Mouse (Mus musculus) spleen, adult 2 months (tissue): ENCODE measurements at regions not wholly inside any gene's neighbourhood (a gene's known extent, or its start where the extent isn't known, plus 50 kb on each side); places are given as distances from the start of the nearest gene placed in this dataset.

Experiments
- DNase-seq, 2 experiments: peaks; one replicate each; pipeline versions ENCODE4 v3.0.0 to v3.0.0-alpha.2; 2012 to 2021; ENCODE audit warnings: low spot score in 2 of 2, low read depth in 1 of 2
- H3K27ac ChIP-seq: fragments of 200-500 bp; 2 replicates; pipeline ENCODE4 v1.5.1; 2012; ENCODE audit warnings: low read length, inconsistent platforms; ENCODE audit not compliant: insufficient read depth
- H3K27me3 ChIP-seq: fragments of 200-500 bp; 2 replicates; pipeline ENCODE4 v1.6.1; 2012; ENCODE audit warnings: mild to moderate bottlenecking, moderate library complexity, low read length, inconsistent platforms; ENCODE audit not compliant: control insufficient read depth, insufficient read depth
- H3K36me3 ChIP-seq: fragments of 200-500 bp; 2 replicates; pipeline ENCODE4 v1.6.1; 2012; ENCODE audit warnings: mild to moderate bottlenecking, low read length, inconsistent platforms; ENCODE audit not compliant: control insufficient read depth, insufficient read depth
- H3K4me1 ChIP-seq: fragments of 200-500 bp; 2 replicates; pipeline ENCODE4 v1.6.1; 2011; ENCODE audit warnings: inconsistent platforms; ENCODE audit not compliant: control insufficient read depth, insufficient read depth, insufficient read length
- H3K4me3 ChIP-seq: fragments of 200-500 bp; 2 replicates; pipeline ENCODE4 v1.5.1; 2011; ENCODE audit warnings: mild to moderate bottlenecking, inconsistent platforms; ENCODE audit not compliant: insufficient read depth, insufficient read length; ENCODE audit errors: extremely low read depth
- CTCF ChIP-seq: fragments of 200-500 bp; IDR thresholded peaks from 2 replicates; pipeline ENCODE4 v1.5.1; 2011; ENCODE audit warnings: mild to moderate bottlenecking, inconsistent platforms; ENCODE audit not compliant: insufficient read depth, insufficient read length, insufficient replicate concordance; ENCODE audit errors: extremely low read depth
- POLR2A ChIP-seq: fragments of 200-500 bp; IDR thresholded peaks from 2 replicates; pipeline ENCODE4 v1.6.1; 2011; ENCODE audit warnings: low read depth, low read length, inconsistent platforms
- WGBS: fragments of 180-500 bp; shearing (Covaris S2); methylation state at CpG from one replicate; pipeline ENCODE4 v1.1.7; 2018; 5-methylcytosine and 5-hydroxymethylcytosine counted together

DNA sequence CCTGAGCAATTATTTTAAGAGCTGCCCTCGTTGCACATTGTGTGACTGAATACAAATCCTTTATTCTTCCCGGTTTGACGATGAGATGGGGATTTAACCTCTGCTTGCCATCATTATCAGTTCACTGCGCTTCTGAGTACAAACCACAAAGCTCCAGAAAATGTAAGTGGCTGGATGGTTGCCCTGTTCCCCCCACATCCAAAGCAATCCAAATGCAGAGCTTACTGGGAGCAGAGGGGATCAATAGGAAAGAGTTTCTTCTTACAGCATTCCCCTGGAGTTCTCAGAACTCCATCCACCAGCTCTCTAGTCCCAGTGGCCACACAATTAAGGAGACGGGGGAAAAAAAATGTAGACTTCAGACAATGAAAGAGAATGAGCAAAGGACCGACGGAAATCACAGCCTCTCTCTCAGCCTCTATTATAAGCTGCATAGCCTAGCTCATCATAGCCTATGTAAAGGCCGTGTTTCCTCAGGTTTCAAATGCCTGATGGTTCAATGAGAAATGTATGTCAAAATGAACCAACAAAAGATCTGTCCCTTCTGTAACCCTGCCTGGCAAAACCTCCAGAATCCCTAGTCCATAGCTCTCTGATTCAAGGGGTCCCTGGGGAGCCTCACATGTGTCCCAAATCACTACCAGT lies 191.4 kb downstream of the Lmo4 start:
- WGBS, result 71% methylated on average over 8 of the region's 8 CpGs
- TF ChIP-seq POLR2A, result no peak
- no peak for TF ChIP-seq CTCF
- H3K4me3 ChIP-seq, result no peak overlapping the region
- no peaks in the 10 kb centered on the region for H3K36me3 ChIP-seq
- peaks cover 4% of the 10 kb centered on the region; the same call in 1 of the 2 replicates for H3K4me1 ChIP-seq
- DNase-seq, result no peak
- H3K27ac ChIP-seq, result no peak overlapping the region
- H3K27me3 ChIP-seq, result no peaks in the 10 kb centered on the region

DNA sequence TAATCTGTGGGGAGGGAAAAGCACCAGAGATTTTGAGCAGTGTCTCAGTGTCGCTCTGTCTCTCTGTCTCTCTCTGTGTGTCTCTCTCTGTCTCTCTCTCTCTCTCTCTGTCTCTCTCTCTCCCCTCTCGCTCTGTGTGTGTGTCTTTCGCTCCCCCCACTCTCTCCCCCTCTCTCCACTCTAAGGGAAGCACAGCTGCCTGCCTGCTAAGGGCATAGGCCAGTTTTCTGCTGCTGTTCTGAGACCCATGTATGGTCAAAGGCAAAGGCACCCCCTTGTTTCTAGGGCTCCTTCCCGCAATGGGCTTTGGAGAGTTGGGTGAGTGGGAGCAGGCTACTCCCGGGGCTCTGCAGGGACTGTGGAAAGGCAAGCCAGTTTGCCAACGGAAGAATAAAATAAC lies 192.2 kb downstream of the Lmo4 start:
- Histone ChIP-seq H3K27me3 (no peaks in the 10 kb centered on the region), H3K4me1 (peaks cover 4% of the 10 kb centered on the region; the same call in 1 of the 2 replicates), H3K27ac (no peak overlapping the region), H3K36me3 (no peaks in the 10 kb centered on the region), H3K4me3 (no peak overlapping the region)
- 46% methylated on average over 6 of the region's 6 CpGs for WGBS
- no peak for DNase-seq
- TF ChIP-seq POLR2A (no peak), CTCF (no peak)

DNA sequence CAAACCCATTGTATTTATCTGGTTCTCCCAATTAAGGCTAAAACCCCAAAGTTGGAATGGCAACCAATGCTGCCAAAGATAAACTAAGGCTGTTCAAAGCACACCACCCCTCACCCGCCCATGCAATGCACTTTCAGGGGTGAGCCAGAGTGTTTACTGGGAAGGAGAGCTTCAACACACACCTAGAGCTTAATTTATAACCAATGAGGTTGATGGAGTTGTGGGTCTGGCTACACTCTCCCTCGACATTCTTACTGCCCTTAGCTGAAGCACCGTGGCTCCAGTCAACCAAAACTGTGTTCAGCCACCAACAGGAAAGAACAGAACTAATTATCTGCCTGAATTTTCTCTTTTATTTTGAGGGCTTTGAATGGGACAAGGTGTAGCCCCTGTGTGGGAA lies 192.8 kb downstream of the Lmo4 start:
- no peaks in the 10 kb centered on the region for H3K36me3 ChIP-seq
- WGBS, result 49% methylated on average over 3 of the region's 3 CpGs
- H3K4me3 ChIP-seq, result no peak overlapping the region
- peaks cover 6% of the 10 kb centered on the region; the same call in 1 of the 2 replicates for H3K4me1 ChIP-seq
- no peak for TF ChIP-seq CTCF
- TF ChIP-seq POLR2A, result no peak
- DNase-seq, result no peak
- H3K27ac ChIP-seq, result no peak overlapping the region
- H3K27me3 ChIP-seq, result no peaks in the 10 kb centered on the region

DNA sequence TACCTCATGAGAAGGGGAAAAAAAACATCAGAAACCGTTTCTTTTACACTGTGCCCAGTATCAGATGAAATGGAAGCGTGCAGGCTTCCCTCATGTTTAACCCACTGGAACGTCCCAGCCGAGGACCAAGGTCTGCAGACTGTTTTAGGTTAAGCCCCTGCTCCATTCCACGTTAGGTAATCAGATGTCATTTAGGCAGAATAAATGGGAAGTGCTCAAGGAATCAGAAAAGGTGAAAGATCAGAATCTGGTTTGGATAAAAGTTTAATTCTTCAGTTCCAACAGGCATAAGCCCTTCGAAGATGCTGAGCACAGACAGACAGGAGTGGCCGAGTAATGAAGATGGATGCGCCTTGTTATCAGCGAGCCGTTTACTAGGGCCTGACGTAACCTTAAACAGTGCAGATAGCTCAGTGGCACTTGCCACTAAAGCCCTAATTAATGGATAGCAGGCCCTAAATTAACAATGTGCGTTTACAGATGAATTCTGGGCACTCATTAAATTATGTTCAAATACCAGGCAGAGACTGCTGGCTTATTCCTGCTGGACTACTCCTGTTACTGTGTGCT lies 193.5 kb downstream of the Lmo4 start:
- no peak overlapping the region for H3K27ac ChIP-seq
- 79% methylated on average over 12 of the region's 12 CpGs for WGBS
- H3K36me3 ChIP-seq, result no peaks in the 10 kb centered on the region
- no peak for TF ChIP-seq CTCF
- no peak overlapping the region for H3K4me3 ChIP-seq
- H3K4me1 ChIP-seq, result peaks cover 6% of the 10 kb centered on the region; the same call in 1 of the 2 replicates
- H3K27me3 ChIP-seq, result no peaks in the 10 kb centered on the region
- no peak for DNase-seq

DNA sequence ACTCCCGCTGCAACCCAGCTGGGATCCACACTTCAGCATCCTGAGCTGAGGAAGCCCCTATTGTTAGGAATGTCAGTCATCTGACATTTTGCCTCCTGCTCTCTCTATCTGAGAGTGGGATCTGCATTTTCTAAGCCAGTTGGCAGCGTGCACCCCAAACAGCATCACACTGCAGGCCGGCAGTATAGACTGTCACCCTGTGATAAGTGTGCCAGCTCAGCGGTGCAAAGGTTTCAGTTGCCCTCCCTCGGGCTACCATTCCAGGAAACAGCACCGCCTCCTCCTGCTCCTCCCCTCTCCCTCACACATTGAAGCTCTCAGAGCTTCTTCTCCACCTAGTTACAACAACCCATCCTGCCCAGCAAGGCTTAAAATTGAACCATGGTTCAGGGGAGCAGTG lies 194.5 kb downstream of the Lmo4 start:
- TF ChIP-seq CTCF, result no peak
- no peak for TF ChIP-seq POLR2A
- no peak for DNase-seq
- 35% methylated on average over 6 of the region's 6 CpGs for WGBS
- Histone ChIP-seq H3K27ac (no peak overlapping the region), H3K27me3 (no peaks in the 10 kb centered on the region), H3K4me1 (peaks cover 6% of the 10 kb centered on the region; the same call in 1 of the 2 replicates), H3K4me3 (no peak overlapping the region), H3K36me3 (no peaks in the 10 kb centered on the region)

DNA sequence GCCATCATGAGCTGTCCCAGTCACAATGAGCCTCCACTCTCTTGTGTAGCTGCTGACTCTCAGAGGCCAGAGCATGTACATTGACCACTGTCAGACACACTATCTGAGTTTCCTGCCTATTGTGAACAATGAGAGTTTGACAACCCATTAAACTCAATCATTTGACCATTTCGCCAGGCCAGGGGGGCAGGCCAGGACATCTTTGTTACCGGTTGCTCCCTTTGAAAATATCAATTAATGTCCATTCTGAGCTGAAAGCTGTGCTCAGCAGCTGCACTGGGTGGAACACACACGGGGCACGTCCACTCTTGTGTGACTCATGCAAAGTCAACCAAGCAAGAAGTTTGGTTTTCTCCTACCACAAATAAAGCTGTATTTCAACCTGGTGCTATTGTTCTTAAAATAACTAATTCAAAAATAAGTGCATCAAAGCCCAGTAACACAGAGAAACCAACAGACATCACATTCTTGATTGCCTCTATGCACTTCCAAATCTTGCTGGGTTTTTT lies 197.9 kb downstream of the Lmo4 start:
- Histone ChIP-seq H3K4me1 (peaks cover 6% of the 10 kb centered on the region; the same call in 1 of the 2 replicates), H3K4me3 (no peak overlapping the region), H3K36me3 (no peaks in the 10 kb centered on the region), H3K27ac (no peak overlapping the region), H3K27me3 (no peaks in the 10 kb centered on the region)
- WGBS, result 45% methylated on average over 4 of the region's 4 CpGs
- no peak for DNase-seq
- no peak for TF ChIP-seq CTCF
- no peak for TF ChIP-seq POLR2A

DNA sequence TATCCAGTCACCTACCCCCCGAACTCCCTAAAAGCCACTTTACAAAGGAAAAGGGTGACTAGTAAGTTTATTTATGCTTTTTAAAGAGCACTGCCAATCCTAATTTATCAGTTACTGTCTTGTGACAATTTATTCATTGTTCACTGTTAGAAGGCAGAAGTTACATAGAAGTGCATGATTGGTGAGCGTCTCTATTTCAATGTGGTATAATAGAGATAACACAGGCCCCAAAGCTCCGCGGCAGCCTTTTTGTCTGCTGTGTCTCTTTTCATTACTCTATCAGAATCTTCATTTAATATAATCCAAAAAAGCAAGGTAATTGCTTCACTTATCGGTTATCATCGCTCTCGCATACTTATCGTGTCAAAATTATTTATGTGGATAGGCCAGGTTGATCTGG lies 207.1 kb downstream of the Lmo4 start:
- H3K27ac ChIP-seq, result no peak overlapping the region
- no peak for TF ChIP-seq CTCF
- no peak for TF ChIP-seq POLR2A
- 94% methylated on average over 8 of the region's 8 CpGs for WGBS
- DNase-seq, result no peak
- H3K4me1 ChIP-seq, result no peaks in the 10 kb centered on the region
- no peaks in the 10 kb centered on the region for H3K27me3 ChIP-seq
- H3K4me3 ChIP-seq, result no peak overlapping the region
- no peaks in the 10 kb centered on the region for H3K36me3 ChIP-seq
